Mouse (Mus musculus) erythroblast, embryonic 14.5 days (primary cell): ENCODE data around the gene Ino80.

ENCODE experiments used
- GATA1 ChIP-seq: IDR thresholded peaks from 2 replicates; pipeline ENCODE4 v1.6.1; 2012; ENCODE audit warnings: low read length, inconsistent platforms, mixed read lengths
- TAL1 ChIP-seq: IDR thresholded peaks from 3 replicates; pipeline ENCODE4 v1.6.1; 2012; ENCODE audit warnings: low read length, inconsistent platforms, mixed read lengths

- TF ChIP-seq GATA1 = no peak
- no peak for TF ChIP-seq TAL1
These were observed 152.7 kb downstream of the Ino80 start for GRCm38 (mm10) chr2:119324576-119325318.
